Mouse (Mus musculus) hindbrain, embryonic 13.5 days (tissue): ENCODE data around the gene Slc8a1. TPM values are rescaled to one million over a fixed set of nuclear protein-coding genes. Genes with fewer than 3 reads are reported as not detected.

Source experiments
- ATAC-seq: fragments of 200-750 bp; cut with Nextera tagmentation; 2 replicates; pipeline ENCODE4 v1.8.0; 2017; ENCODE audit warnings: moderate TSS enrichment; ENCODE audit not compliant: low FRiP score
- H3K27ac ChIP-seq: fragments of 300-500 bp; sonication (generic); 2 replicates; pipeline ENCODE4 v1.5.1; 2015; ENCODE audit warnings: inconsistent platforms, mild to moderate bottlenecking, moderate library complexity
- H3K27me3 ChIP-seq: fragments of 300-500 bp; sonication (generic); 2 replicates; pipeline ENCODE4 v1.6.1; 2015; ENCODE audit warnings: mild to moderate bottlenecking, inconsistent platforms
- H3K36me3 ChIP-seq: fragments of 300-500 bp; sonication (generic); 2 replicates; pipeline ENCODE4 v1.6.1; 2015; ENCODE audit warnings: mild to moderate bottlenecking, inconsistent platforms
- H3K4me1 ChIP-seq: fragments of 300-500 bp; sonication (generic); replicated peaks from 2 replicates; pipeline ENCODE4 v1.6.1; 2015; ENCODE audit warnings: inconsistent platforms
- H3K4me2 ChIP-seq: fragments of 300-500 bp; sonication (generic); 2 replicates; pipeline ENCODE4 v1.6.1; 2015; ENCODE audit warnings: inconsistent platforms, mild to moderate bottlenecking, moderate library complexity
- H3K4me3 ChIP-seq: fragments of 300-500 bp; sonication (generic); 2 replicates; pipeline ENCODE4 v1.5.1; 2015; ENCODE audit warnings: mild to moderate bottlenecking, inconsistent platforms
- H3K9ac ChIP-seq: fragments of 300-500 bp; sonication (generic); 2 replicates; pipeline ENCODE4 v1.6.1; 2015; ENCODE audit warnings: mild to moderate bottlenecking, inconsistent platforms
- H3K9me3 ChIP-seq: fragments of 300-500 bp; sonication (generic); 2 replicates; pipeline ENCODE4 v1.6.1; 2016; ENCODE audit warnings: inconsistent platforms
- WGBS: fragments of 180-500 bp; shearing (Covaris S2); methylation state at CpG from one replicate; pipeline ENCODE4 v1.1.7; 2015; 5-methylcytosine and 5-hydroxymethylcytosine counted together
- polyA plus RNA-seq: library from polyadenylated mRNA; unstranded; fragments of >200 nt; fragmentation: Nextera tagmentation; extraction: Ambion mirVana; gene quantifications from 2 replicates; pipeline ENCODE4 v1.2.1, GENCODE M21; 2015

Gene Slc8a1
- polyA plus RNA-seq, 1 experiment from 2014 or later, result 15.0 TPM

DNA sequence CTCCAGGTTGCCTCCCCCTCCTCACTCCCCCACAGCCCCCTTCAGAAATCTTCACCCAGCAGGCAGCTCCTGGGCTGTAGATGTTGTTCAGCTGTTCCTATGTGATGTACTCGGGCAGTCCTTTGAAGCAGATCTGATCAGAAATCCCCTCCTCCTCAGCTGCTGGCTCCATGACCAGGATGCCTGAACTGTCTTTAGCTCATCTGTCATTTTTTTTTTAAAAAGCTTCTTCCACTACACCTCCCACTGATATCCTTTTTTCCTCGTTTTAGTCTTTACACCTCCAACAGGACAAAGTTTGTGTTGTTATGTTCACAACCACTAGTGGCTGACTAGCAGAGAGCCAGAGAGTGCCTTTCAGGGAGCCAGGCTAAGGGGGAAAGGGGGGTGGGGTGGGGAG, 69.7 kb downstream of the Slc8a1 start:
- no peaks in the 10 kb centered on the region for H3K36me3 ChIP-seq
- peak overlapping the region; percentile 94 for H3K9ac ChIP-seq
- no peaks in the 10 kb centered on the region for H3K9me3 ChIP-seq
- peaks cover 46% of the 10 kb centered on the region for H3K4me1 ChIP-seq
- H3K4me2 ChIP-seq, result peak overlapping the region; percentile 76
- H3K4me3 ChIP-seq, result peak overlapping the region; percentile 74
- ATAC-seq, result peak; percentile 7; the same call in 1 of the 2 replicates
- H3K27me3 ChIP-seq, result peaks cover 25% of the 10 kb centered on the region
- 2% methylated on average over 2 of the region's 2 CpGs for WGBS
- peak overlapping the region; percentile 98 for H3K27ac ChIP-seq

- peak overlapping the region; percentile 74 for H3K4me3 ChIP-seq
- peaks cover 20% of the 10 kb centered on the region for H3K27me3 ChIP-seq
- no peaks in the 10 kb centered on the region for H3K9me3 ChIP-seq
- no peaks in the 10 kb centered on the region for H3K36me3 ChIP-seq
- H3K27ac ChIP-seq, result peak overlapping the region; percentile 98; the same call in 1 of the 2 replicates
- ATAC-seq, result no peak
- 56% methylated on average over 2 of the region's 2 CpGs for WGBS
- peaks cover 46% of the 10 kb centered on the region for H3K4me1 ChIP-seq
- peak overlapping the region; percentile 76 for H3K4me2 ChIP-seq
- peak overlapping the region; percentile 94 for H3K9ac ChIP-seq
These were observed 70.2 kb downstream of the Slc8a1 start for GRCm38 (mm10) chr17:81667935-81668334.

DNA sequence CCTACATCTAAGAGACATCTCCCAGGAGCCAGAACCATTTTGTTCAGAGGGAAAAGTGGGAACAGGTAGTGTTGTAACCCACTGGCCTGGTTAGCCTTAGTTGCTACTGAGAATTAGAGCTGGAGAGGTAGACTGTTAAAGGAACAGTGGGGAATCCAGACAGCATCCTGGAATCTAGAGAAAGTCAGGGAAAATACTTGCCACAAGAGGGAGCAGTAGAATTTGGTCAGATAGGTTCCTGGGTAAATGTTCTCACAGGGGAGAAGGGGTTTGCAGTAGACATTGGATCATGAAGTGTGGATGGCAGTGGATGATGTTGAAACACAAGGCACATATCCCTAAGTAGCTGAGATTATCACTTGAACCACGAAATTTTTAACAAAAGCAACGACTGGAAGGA, 71.6 kb downstream of the Slc8a1 start:
- no peaks in the 10 kb centered on the region for H3K9me3 ChIP-seq
- H3K9ac ChIP-seq, result no peak overlapping the region
- H3K27me3 ChIP-seq, result peaks cover 6% of the 10 kb centered on the region
- H3K4me2 ChIP-seq, result peak overlapping the region; percentile 76
- H3K36me3 ChIP-seq, result no peaks in the 10 kb centered on the region
- H3K4me1 ChIP-seq, result peaks cover 41% of the 10 kb centered on the region
- no peak for ATAC-seq
- WGBS, result 46% methylated on average over 2 of the region's 2 CpGs
- no peak overlapping the region for H3K27ac ChIP-seq
- peak overlapping the region; percentile 74; the same call in 1 of the 2 replicates for H3K4me3 ChIP-seq

GRCm38 (mm10) chr17:81664916-81665315, 73.3 kb downstream of the Slc8a1 start:
- Histone ChIP-seq H3K27me3 (no peaks in the 10 kb centered on the region), H3K36me3 (no peaks in the 10 kb centered on the region), H3K27ac (no peak overlapping the region), H3K4me3 (no peak overlapping the region), H3K4me1 (peaks cover 29% of the 10 kb centered on the region), H3K9ac (no peak overlapping the region), H3K4me2 (no peak overlapping the region), H3K9me3 (no peaks in the 10 kb centered on the region)
- 89% methylated on average over 4 of the region's 4 CpGs for WGBS
- ATAC-seq, result no peak

GRCm38 (mm10) chr17:81657828-81658227, 80.3 kb downstream of the Slc8a1 start:
- H3K4me2 ChIP-seq, result no peak overlapping the region
- H3K4me1 ChIP-seq, result peaks cover 5% of the 10 kb centered on the region; the same call in 1 of the 2 replicates
- H3K9ac ChIP-seq, result no peak overlapping the region
- ATAC-seq, result no peak
- no peak overlapping the region for H3K27ac ChIP-seq
- H3K9me3 ChIP-seq, result no peaks in the 10 kb centered on the region
- no peaks in the 10 kb centered on the region for H3K27me3 ChIP-seq
- WGBS, result 92% methylated on average over 1 of the region's 1 CpGs
- H3K36me3 ChIP-seq, result no peaks in the 10 kb centered on the region
- no peak overlapping the region for H3K4me3 ChIP-seq

GRCm38 (mm10) chr17:81654548-81654947, 83.6 kb downstream of the Slc8a1 start:
- H3K36me3 ChIP-seq, result no peaks in the 10 kb centered on the region
- H3K27me3 ChIP-seq, result no peaks in the 10 kb centered on the region
- WGBS, result 86% methylated on average over 2 of the region's 2 CpGs
- no peaks in the 10 kb centered on the region for H3K9me3 ChIP-seq
- no peak overlapping the region for H3K9ac ChIP-seq
- H3K27ac ChIP-seq, result no peak overlapping the region
- H3K4me3 ChIP-seq, result no peak overlapping the region
- H3K4me2 ChIP-seq, result no peak overlapping the region
- no peak for ATAC-seq
- H3K4me1 ChIP-seq, result peaks cover 5% of the 10 kb centered on the region; the same call in 1 of the 2 replicates

DNA sequence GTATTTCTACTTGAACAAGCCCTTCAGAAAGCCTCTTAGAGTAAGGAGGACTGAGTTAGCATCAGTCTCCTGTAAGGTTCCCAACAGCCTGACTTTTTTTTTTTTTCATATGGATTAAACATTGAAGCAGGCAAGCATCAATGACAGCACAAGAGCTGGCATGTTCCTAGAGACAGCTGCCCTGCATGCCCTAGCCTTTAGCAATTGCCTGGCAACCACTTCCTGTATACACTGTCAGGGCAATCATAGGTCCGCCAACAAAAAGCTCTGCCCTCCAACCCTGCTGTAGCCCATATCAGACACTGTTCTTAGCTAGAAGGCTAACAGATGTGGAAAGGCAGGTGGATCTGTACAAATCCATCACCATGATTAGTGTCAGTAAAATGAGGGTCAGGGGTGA, 85.2 kb downstream of the Slc8a1 start:
- WGBS, result 57% methylated on average over 1 of the region's 1 CpGs
- no peak overlapping the region for H3K4me3 ChIP-seq
- no peak overlapping the region for H3K9ac ChIP-seq
- no peak overlapping the region for H3K27ac ChIP-seq
- H3K4me2 ChIP-seq, result no peak overlapping the region
- H3K36me3 ChIP-seq, result peaks cover 14% of the 10 kb centered on the region
- no peaks in the 10 kb centered on the region for H3K9me3 ChIP-seq
- peaks cover 5% of the 10 kb centered on the region; the same call in 1 of the 2 replicates for H3K4me1 ChIP-seq
- H3K27me3 ChIP-seq, result no peaks in the 10 kb centered on the region
- ATAC-seq, result no peak

DNA sequence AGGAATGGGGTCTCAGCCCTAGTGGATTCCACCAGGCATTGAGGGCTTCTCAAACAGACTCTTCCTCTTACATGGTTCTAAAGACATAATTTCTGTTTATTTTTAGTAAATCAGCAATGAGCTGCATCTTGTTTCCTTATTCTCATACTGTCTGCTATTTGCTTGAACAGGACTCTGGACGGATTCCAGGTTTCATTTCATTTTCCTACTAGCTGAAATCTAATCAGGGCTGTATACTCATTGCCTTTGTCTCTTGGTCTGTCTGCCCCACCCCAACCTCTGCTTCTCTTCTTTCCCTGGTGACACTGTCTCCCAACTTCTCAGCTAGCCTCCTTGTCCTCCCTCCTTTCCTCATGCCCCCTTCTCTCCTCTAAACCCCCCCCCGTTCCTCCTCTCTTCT, 101.4 kb downstream of the Slc8a1 start:
- 81% methylated on average over 2 of the region's 2 CpGs for WGBS
- H3K4me3 ChIP-seq, result no peak overlapping the region
- H3K9ac ChIP-seq, result no peak overlapping the region
- H3K36me3 ChIP-seq, result no peaks in the 10 kb centered on the region
- no peak overlapping the region for H3K27ac ChIP-seq
- H3K9me3 ChIP-seq, result no peaks in the 10 kb centered on the region
- no peaks in the 10 kb centered on the region for H3K4me1 ChIP-seq
- no peaks in the 10 kb centered on the region for H3K27me3 ChIP-seq
- ATAC-seq, result no peak
- H3K4me2 ChIP-seq, result no peak overlapping the region

DNA sequence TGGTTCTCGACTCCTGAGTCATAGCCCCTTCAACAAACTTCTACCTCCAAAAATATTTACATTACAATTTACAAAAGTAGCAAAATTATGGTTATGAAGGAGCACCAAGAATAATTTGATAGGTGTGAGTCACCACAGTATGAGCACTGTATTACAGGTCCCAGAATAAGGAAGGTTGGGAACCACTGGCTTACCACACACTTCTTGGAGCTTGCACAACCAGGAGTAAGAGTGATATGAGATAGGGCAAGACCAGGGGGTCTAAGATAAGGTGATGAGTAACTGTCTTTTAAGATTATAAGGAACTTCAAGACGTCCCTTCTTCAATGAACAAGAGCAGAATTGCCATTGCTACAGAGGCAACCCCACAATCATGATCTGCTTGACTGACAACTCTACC, 107.7 kb downstream of the Slc8a1 start:
- WGBS, result 80% methylated on average over 2 of the region's 2 CpGs
- no peaks in the 10 kb centered on the region for H3K27me3 ChIP-seq
- H3K36me3 ChIP-seq, result no peaks in the 10 kb centered on the region
- H3K9me3 ChIP-seq, result no peaks in the 10 kb centered on the region
- no peaks in the 10 kb centered on the region for H3K4me1 ChIP-seq
- H3K9ac ChIP-seq, result no peak overlapping the region
- H3K4me3 ChIP-seq, result no peak overlapping the region
- no peak for ATAC-seq
- H3K4me2 ChIP-seq, result no peak overlapping the region
- no peak overlapping the region for H3K27ac ChIP-seq

- Histone ChIP-seq H3K4me2 (no peak overlapping the region), H3K27me3 (no peaks in the 10 kb centered on the region), H3K4me1 (peaks cover 4% of the 10 kb centered on the region), H3K36me3 (no peaks in the 10 kb centered on the region), H3K4me3 (no peak overlapping the region), H3K9ac (no peak overlapping the region), H3K27ac (peak overlapping the region; percentile 55; the same call in 1 of the 2 replicates), H3K9me3 (no peaks in the 10 kb centered on the region)
- 70% methylated on average over 2 of the region's 2 CpGs for WGBS
- 0 out of 2 replicates have a peak, but pooled peaks have one; percentile 32 for ATAC-seq
These were observed 117.0 kb downstream of the Slc8a1 start for GRCm38 (mm10) chr17:81621188-81621644.

DNA sequence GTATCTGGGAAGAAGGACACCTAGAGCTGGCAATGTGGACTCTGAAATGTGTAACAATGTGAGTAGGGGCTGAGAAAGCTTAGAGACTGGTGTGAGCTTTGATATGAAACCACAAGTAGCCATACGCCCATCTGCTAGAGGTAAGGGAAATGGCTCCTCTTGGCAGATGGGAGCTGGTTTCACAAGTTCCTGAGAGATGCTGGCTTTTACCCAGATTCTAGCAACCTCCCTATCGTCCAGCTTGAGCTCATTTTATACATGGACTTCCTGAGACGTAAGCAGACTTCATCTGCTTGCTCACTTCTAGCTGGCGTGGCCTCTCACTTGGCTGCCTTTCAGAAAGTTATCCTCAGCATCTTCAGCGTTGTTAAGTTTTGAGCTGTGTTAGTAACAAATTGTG, 119.7 kb downstream of the Slc8a1 start:
- Histone ChIP-seq H3K36me3 (no peaks in the 10 kb centered on the region), H3K4me3 (no peak overlapping the region), H3K4me2 (no peak overlapping the region), H3K9me3 (no peaks in the 10 kb centered on the region), H3K4me1 (peaks cover 4% of the 10 kb centered on the region), H3K27me3 (no peaks in the 10 kb centered on the region), H3K9ac (no peak overlapping the region), H3K27ac (no peak overlapping the region)
- ATAC-seq, result no peak
- WGBS, result 82% methylated on average over 5 of the region's 5 CpGs

DNA sequence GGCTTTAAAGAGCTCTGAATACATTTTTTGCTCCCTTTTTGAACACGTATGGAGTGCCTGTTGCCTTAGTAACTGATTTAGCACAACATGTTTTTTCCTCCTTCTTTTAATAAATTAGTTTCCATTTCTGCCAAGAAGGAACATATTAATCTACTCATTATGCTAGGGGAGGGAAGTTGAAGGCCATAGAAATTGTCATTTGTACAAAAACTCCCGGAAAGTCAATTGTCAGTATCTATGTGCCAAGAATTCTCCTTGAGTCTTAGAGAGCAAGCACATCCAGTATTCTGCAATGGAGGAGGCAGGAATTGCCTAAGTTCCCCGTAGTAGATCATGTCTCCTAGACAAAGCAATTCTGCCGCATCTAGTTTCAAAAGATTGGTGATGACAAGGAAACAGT, 121.9 kb downstream of the Slc8a1 start:
- no peaks in the 10 kb centered on the region for H3K36me3 ChIP-seq
- H3K4me1 ChIP-seq, result peaks cover 4% of the 10 kb centered on the region
- ATAC-seq, result no peak
- no peak overlapping the region for H3K4me2 ChIP-seq
- 83% methylated on average over 4 of the region's 4 CpGs for WGBS
- H3K27ac ChIP-seq, result no peak overlapping the region
- no peak overlapping the region for H3K9ac ChIP-seq
- no peak overlapping the region for H3K4me3 ChIP-seq
- H3K9me3 ChIP-seq, result no peaks in the 10 kb centered on the region
- H3K27me3 ChIP-seq, result no peaks in the 10 kb centered on the region

DNA sequence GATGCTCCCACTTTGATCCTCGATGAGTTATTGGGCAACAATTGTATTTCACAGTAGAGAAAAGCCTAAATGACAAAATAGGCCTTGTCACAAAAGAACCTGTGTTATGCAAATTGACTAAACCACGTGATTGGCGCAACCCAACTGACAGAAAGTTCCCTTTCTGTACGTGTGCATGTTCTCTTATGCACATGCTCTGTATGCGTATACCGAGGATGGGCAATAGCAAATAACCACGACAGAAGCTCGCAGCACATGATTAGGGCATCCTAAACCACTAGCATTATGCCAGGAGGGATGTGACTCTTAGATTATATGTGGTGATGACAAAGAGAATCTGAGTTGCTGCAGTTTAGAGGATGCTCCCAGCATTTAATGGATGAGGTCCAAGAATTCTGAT, 122.8 kb downstream of the Slc8a1 start:
- H3K27ac ChIP-seq, result no peak overlapping the region
- no peaks in the 10 kb centered on the region for H3K36me3 ChIP-seq
- ATAC-seq, result no peak
- H3K4me3 ChIP-seq, result no peak overlapping the region
- no peaks in the 10 kb centered on the region for H3K27me3 ChIP-seq
- 70% methylated on average over 8 of the region's 8 CpGs for WGBS
- H3K4me2 ChIP-seq, result no peak overlapping the region
- H3K9ac ChIP-seq, result no peak overlapping the region
- H3K4me1 ChIP-seq, result no peaks in the 10 kb centered on the region
- H3K9me3 ChIP-seq, result no peaks in the 10 kb centered on the region
